Mouse (Mus musculus) forebrain, embryonic 12.5 days (tissue): ENCODE measurements around the gene Gpd2. TPM values are rescaled to one million over a fixed set of nuclear protein-coding genes. Genes with fewer than 3 reads are reported as not detected.
A peak's percentile ranks its signal among the peaks of the same experiment; 100 is the strongest.

Source experiments
- ATAC-seq: fragments of 200-750 bp; cut with Nextera tagmentation; 2 replicates; pipeline ENCODE4 v1.8.0; 2017; ENCODE audit warnings: moderate TSS enrichment; ENCODE audit not compliant: low FRiP score
- H3K27ac ChIP-seq: fragments of 300-500 bp; sonication (generic); 2 replicates; pipeline ENCODE4 v1.5.1; 2016; ENCODE audit warnings: mild to moderate bottlenecking
- H3K27me3 ChIP-seq: fragments of 300-500 bp; sonication (generic); 2 replicates; pipeline ENCODE4 v1.6.1; 2016; ENCODE audit warnings: mild to moderate bottlenecking
- H3K36me3 ChIP-seq: fragments of 300-500 bp; sonication (generic); replicated peaks from 2 replicates; pipeline ENCODE4 v1.6.1; 2016; ENCODE audit warnings: mild to moderate bottlenecking
- H3K4me1 ChIP-seq: fragments of 300-500 bp; sonication (generic); 2 replicates; pipeline ENCODE4 v1.6.1; 2016
- H3K4me2 ChIP-seq: fragments of 300-500 bp; sonication (generic); 2 replicates; pipeline ENCODE4 v1.6.1; 2016; ENCODE audit warnings: mild to moderate bottlenecking, moderate library complexity
- H3K4me3 ChIP-seq: fragments of 300-500 bp; sonication (generic); replicated peaks from 2 replicates; pipeline ENCODE4 v1.5.1; 2016; ENCODE audit warnings: mild to moderate bottlenecking
- H3K9ac ChIP-seq: fragments of 300-500 bp; sonication (generic); 2 replicates; pipeline ENCODE4 v1.6.1; 2016; ENCODE audit warnings: mild to moderate bottlenecking
- H3K9me3 ChIP-seq: fragments of 300-500 bp; sonication (generic); 2 replicates; pipeline ENCODE4 v1.6.1; 2016
- WGBS: fragments of 180-500 bp; shearing (Covaris S2); methylation state at CpG from one replicate; pipeline ENCODE4 v1.1.7; 2016; 5-methylcytosine and 5-hydroxymethylcytosine counted together
- polyA plus RNA-seq: library from polyadenylated mRNA; unstranded; fragments of >200 nt; fragmentation: Nextera tagmentation; extraction: Ambion mirVana; gene quantifications from 2 replicates; pipeline ENCODE4 v1.2.1, GENCODE M21; 2016

The Gpd2 gene
- polyA plus RNA-seq, 1 experiment from 2014 or later = 23.1 TPM

- H3K4me3 ChIP-seq = no peak overlapping the region
- 0 out of 2 replicates have a peak overlapping the region, but pooled peaks have one; percentile 20 for H3K27ac ChIP-seq
- no peaks in the 10 kb centered on the region for H3K9me3 ChIP-seq
- ATAC-seq = no peak
- no peak overlapping the region for H3K4me2 ChIP-seq
- peaks cover 6% of the 10 kb centered on the region; the same call in 1 of the 2 replicates for H3K27me3 ChIP-seq
- H3K4me1 ChIP-seq = peaks cover 48% of the 10 kb centered on the region
- no peaks in the 10 kb centered on the region for H3K36me3 ChIP-seq
- 26% methylated on average over 4 of the region's 4 CpGs for WGBS
- H3K9ac ChIP-seq = no peak overlapping the region
Observed at GRCm38 (mm10) chr2:57374647-57375046, 137.2 kb downstream of the Gpd2 start.

GRCm38 (mm10) chr2:57375138-57375837 lies 137.9 kb downstream of the Gpd2 start:
- no peak overlapping the region for H3K4me3 ChIP-seq
- H3K36me3 ChIP-seq = no peaks in the 10 kb centered on the region
- H3K27ac ChIP-seq = 0 out of 2 replicates have a peak overlapping the region, but pooled peaks have one; percentile 31
- WGBS = 40% methylated on average over 7 of the region's 7 CpGs
- no peak overlapping the region for H3K4me2 ChIP-seq
- no peak overlapping the region for H3K9ac ChIP-seq
- ATAC-seq = peak; percentile 41
- no peaks in the 10 kb centered on the region for H3K9me3 ChIP-seq
- H3K4me1 ChIP-seq = peaks cover 48% of the 10 kb centered on the region
- H3K27me3 ChIP-seq = peaks cover 6% of the 10 kb centered on the region; the same call in 1 of the 2 replicates

- H3K4me1 ChIP-seq = peaks cover 48% of the 10 kb centered on the region
- H3K4me2 ChIP-seq = peak overlapping the region; percentile 31
- WGBS = 3% methylated on average over 8 of the region's 8 CpGs
- H3K9me3 ChIP-seq = no peaks in the 10 kb centered on the region
- no peak overlapping the region for H3K9ac ChIP-seq
- no peaks in the 10 kb centered on the region for H3K27me3 ChIP-seq
- no peaks in the 10 kb centered on the region for H3K36me3 ChIP-seq
- peak; percentile 84 for ATAC-seq
- H3K27ac ChIP-seq = peak overlapping the region; percentile 70
- no peak overlapping the region for H3K4me3 ChIP-seq
Observed at GRCm38 (mm10) chr2:57378147-57378889, 140.9 kb downstream of the Gpd2 start.

GRCm38 (mm10) chr2:57384625-57385024 lies 147.2 kb downstream of the Gpd2 start:
- ATAC-seq = no peak
- no peak overlapping the region for H3K9ac ChIP-seq
- H3K9me3 ChIP-seq = no peaks in the 10 kb centered on the region
- peaks cover 17% of the 10 kb centered on the region for H3K4me1 ChIP-seq
- no peaks in the 10 kb centered on the region for H3K27me3 ChIP-seq
- H3K4me2 ChIP-seq = no peak overlapping the region
- no peak overlapping the region for H3K4me3 ChIP-seq
- no peaks in the 10 kb centered on the region for H3K36me3 ChIP-seq
- no peak overlapping the region for H3K27ac ChIP-seq
- 89% methylated on average over 2 of the region's 2 CpGs for WGBS

GRCm38 (mm10) chr2:57387816-57388215 lies 150.4 kb downstream of the Gpd2 start:
- Histone ChIP-seq H3K36me3 (no peaks in the 10 kb centered on the region), H3K9me3 (0 out of 2 replicates have a peak, but pooled peaks cover 5% of the 10 kb centered on the region), H3K9ac (no peak overlapping the region), H3K4me1 (peaks cover 17% of the 10 kb centered on the region), H3K27ac (peak overlapping the region; percentile 83), H3K27me3 (no peaks in the 10 kb centered on the region), H3K4me3 (no peak overlapping the region), H3K4me2 (0 out of 2 replicates have a peak overlapping the region, but pooled peaks have one; percentile 13)
- ATAC-seq = peak; percentile 91
- WGBS = 6% methylated on average over 7 of the region's 7 CpGs

- Histone ChIP-seq H3K9ac (no peak overlapping the region), H3K9me3 (0 out of 2 replicates have a peak, but pooled peaks cover 10% of the 10 kb centered on the region), H3K36me3 (no peaks in the 10 kb centered on the region), H3K27me3 (no peaks in the 10 kb centered on the region), H3K4me3 (no peak overlapping the region), H3K27ac (no peak overlapping the region), H3K4me2 (no peak overlapping the region), H3K4me1 (no peaks in the 10 kb centered on the region)
- WGBS = 89% methylated on average over 4 of the region's 4 CpGs
- no peak for ATAC-seq
Observed at GRCm38 (mm10) chr2:57395071-57395470, 157.6 kb downstream of the Gpd2 start.

GRCm38 (mm10) chr2:57396061-57396460 lies 158.6 kb downstream of the Gpd2 start:
- 0 out of 2 replicates have a peak, but pooled peaks cover 4% of the 10 kb centered on the region for H3K9me3 ChIP-seq
- H3K4me3 ChIP-seq = no peak overlapping the region
- H3K27ac ChIP-seq = no peak overlapping the region
- no peaks in the 10 kb centered on the region for H3K27me3 ChIP-seq
- no peaks in the 10 kb centered on the region; the same call in 1 of the 2 replicates for H3K4me1 ChIP-seq
- H3K4me2 ChIP-seq = no peak overlapping the region
- no peaks in the 10 kb centered on the region for H3K36me3 ChIP-seq
- ATAC-seq = no peak
- 87% methylated on average over 13 of the region's 13 CpGs for WGBS
- H3K9ac ChIP-seq = no peak overlapping the region

- 90% methylated on average over 3 of the region's 3 CpGs for WGBS
- H3K9me3 ChIP-seq = 0 out of 2 replicates have a peak, but pooled peaks cover 4% of the 10 kb centered on the region
- no peak for ATAC-seq
Observed at GRCm38 (mm10) chr2:57397727-57398126, 160.3 kb downstream of the Gpd2 start.

GRCm38 (mm10) chr2:57407414-57408019 lies 170.1 kb downstream of the Gpd2 start:
- Histone ChIP-seq H3K27ac (no peak overlapping the region), H3K9me3 (no peaks in the 10 kb centered on the region), H3K4me1 (no peaks in the 10 kb centered on the region), H3K4me2 (no peak overlapping the region), H3K36me3 (no peaks in the 10 kb centered on the region), H3K27me3 (no peaks in the 10 kb centered on the region), H3K4me3 (no peak overlapping the region), H3K9ac (no peak overlapping the region)
- ATAC-seq = no peak
- WGBS = 82% methylated on average over 4 of the region's 4 CpGs

More at GRCm38 (mm10) chr2:57397727-57398126, 160.3 kb downstream of the Gpd2 start:
- no peak overlapping the region for H3K9ac ChIP-seq
- no peak overlapping the region for H3K4me3 ChIP-seq
- H3K36me3 ChIP-seq = no peaks in the 10 kb centered on the region
- no peaks in the 10 kb centered on the region; the same call in 1 of the 2 replicates for H3K4me1 ChIP-seq
- no peak overlapping the region for H3K4me2 ChIP-seq
- H3K27ac ChIP-seq = no peak overlapping the region
- no peaks in the 10 kb centered on the region for H3K27me3 ChIP-seq

- no peaks in the 10 kb centered on the region for H3K9me3 ChIP-seq
- 90% methylated on average over 4 of the region's 4 CpGs for WGBS
- ATAC-seq = no peak
Observed at GRCm38 (mm10) chr2:57408413-57408812, 171.0 kb downstream of the Gpd2 start.

GRCm38 (mm10) chr2:57411551-57411950 lies 174.1 kb downstream of the Gpd2 start:
- H3K4me2 ChIP-seq = no peak overlapping the region

More at GRCm38 (mm10) chr2:57408413-57408812, 171.0 kb downstream of the Gpd2 start:
- no peaks in the 10 kb centered on the region for H3K27me3 ChIP-seq
- no peak overlapping the region for H3K9ac ChIP-seq
- no peaks in the 10 kb centered on the region for H3K36me3 ChIP-seq
- no peak overlapping the region for H3K4me2 ChIP-seq
- H3K4me3 ChIP-seq = no peak overlapping the region
- no peak overlapping the region for H3K27ac ChIP-seq
- no peaks in the 10 kb centered on the region for H3K4me1 ChIP-seq

GRCm38 (mm10) chr2:57414550-57415160 lies 177.2 kb downstream of the Gpd2 start:
- Histone ChIP-seq H3K27ac (no peak overlapping the region), H3K27me3 (no peaks in the 10 kb centered on the region), H3K9ac (no peak overlapping the region), H3K4me1 (no peaks in the 10 kb centered on the region), H3K4me2 (no peak overlapping the region), H3K9me3 (no peaks in the 10 kb centered on the region), H3K36me3 (no peaks in the 10 kb centered on the region), H3K4me3 (no peak overlapping the region)
- no peak for ATAC-seq
- WGBS = 70% methylated on average over 9 of the region's 9 CpGs

More at GRCm38 (mm10) chr2:57411551-57411950, 174.1 kb downstream of the Gpd2 start:
- no peak for ATAC-seq
- 93% methylated on average over 2 of the region's 2 CpGs for WGBS
- H3K9ac ChIP-seq = no peak overlapping the region
- no peaks in the 10 kb centered on the region for H3K9me3 ChIP-seq
- H3K4me1 ChIP-seq = no peaks in the 10 kb centered on the region
- no peaks in the 10 kb centered on the region for H3K27me3 ChIP-seq
- no peak overlapping the region for H3K4me3 ChIP-seq
- no peaks in the 10 kb centered on the region for H3K36me3 ChIP-seq
- no peak overlapping the region for H3K27ac ChIP-seq
